Mouse (Mus musculus) layer of hippocampus, adult 2 months (tissue): Measurements from ENCODE around the gene Pcnx4. TPM values are rescaled to one million over a fixed set of nuclear protein-coding genes. Genes with fewer than 3 reads are reported as not detected.
"Not testable (repeated sequence)": the region's sequence is repeated elsewhere in the genome, so short reads cannot be mapped to it uniquely, and the experiment has no call there.

Experiments used
- DNase-seq, 2 experiments: peaks; one replicate each; pipeline ENCODE4 v3.0.0; 2022; ENCODE audit warnings: low spot score in 2 of 2
- H3K27ac ChIP-seq: fragments of 200-600 bp; 2 replicates; pipeline ENCODE4 v1.8.1; 2022
- H3K4me3 ChIP-seq: fragments of 200-600 bp; 2 replicates; pipeline ENCODE4 v1.8.1; 2022; ENCODE audit warnings: mild to moderate bottlenecking
- CTCF ChIP-seq: fragments of 200-600 bp; conservative IDR thresholded peaks from 2 replicates; pipeline ENCODE4 v1.8.1; 2022; ENCODE audit warnings: antibody characterized with exemption, mild to moderate bottlenecking, moderate library complexity
- total RNA-seq, 2 experiments: library from RNA; stranded (reverse); gene quantifications; 2 replicates each; pipeline ENCODE4 v1.2.3; 2021

Gene Pcnx4
- total RNA-seq, 2 experiments from 2014 or later = 30.2 to 32.6 TPM

- DNase-seq = no peak
- Histone ChIP-seq H3K4me3 (no peak overlapping the region), H3K27ac (no peak overlapping the region)
- no peak for TF ChIP-seq CTCF
Measured at GRCm38 (mm10) chr12:72532303-72532702, 3.9 kb upstream of the Pcnx4 start.

- no peak for TF ChIP-seq CTCF
- H3K27ac ChIP-seq = no peak overlapping the region
- DNase-seq = no peak
- H3K4me3 ChIP-seq = no peak overlapping the region
Measured at GRCm38 (mm10) chr12:72533986-72534385, 2.2 kb upstream of the Pcnx4 start.

GRCm38 (mm10) chr12:72535599-72535998, 584 bp upstream of the Pcnx4 start:
- Histone ChIP-seq H3K27ac (peak overlapping the region; percentile 90), H3K4me3 (peak overlapping the region; percentile 97)

GRCm38 (mm10) chr12:72538571-72538970, 2.4 kb downstream of the Pcnx4 start:
- H3K27ac ChIP-seq = no peak overlapping the region
- peak in 1 of 2 experiments; percentile 41 for DNase-seq
- no peak for TF ChIP-seq CTCF

More at GRCm38 (mm10) chr12:72535599-72535998, 584 bp upstream of the Pcnx4 start:
- no peak for DNase-seq
- TF ChIP-seq CTCF = no peak

GRCm38 (mm10) chr12:72554347-72554746, 18.2 kb downstream of the Pcnx4 start:
- no peak for TF ChIP-seq CTCF
- Histone ChIP-seq H3K27ac (no peak overlapping the region), H3K4me3 (no peak overlapping the region)
- no peak for DNase-seq

More at GRCm38 (mm10) chr12:72538571-72538970, 2.4 kb downstream of the Pcnx4 start:
- no peak overlapping the region for H3K4me3 ChIP-seq

- TF ChIP-seq CTCF = no peak
- H3K4me3 ChIP-seq = no peak overlapping the region
- no peak for DNase-seq
- no peak overlapping the region for H3K27ac ChIP-seq
Measured at GRCm38 (mm10) chr12:72564281-72564795, 28.2 kb downstream of the Pcnx4 start.

- no peak for TF ChIP-seq CTCF
- DNase-seq = no peak
- no peak overlapping the region for H3K4me3 ChIP-seq
- no peak overlapping the region for H3K27ac ChIP-seq
Measured at GRCm38 (mm10) chr12:72582021-72582420, 45.8 kb downstream of the Pcnx4 start.

- DNase-seq = no peak
- Histone ChIP-seq H3K27ac (no peak overlapping the region), H3K4me3 (no peak overlapping the region)
- TF ChIP-seq CTCF = no peak
Measured at GRCm38 (mm10) chr12:72583099-72583498, 46.9 kb downstream of the Pcnx4 start.

- H3K27ac ChIP-seq = no peak overlapping the region
- no peak overlapping the region for H3K4me3 ChIP-seq
- no peak for TF ChIP-seq CTCF
- no peak for DNase-seq
Measured at GRCm38 (mm10) chr12:72585339-72585738, 49.2 kb downstream of the Pcnx4 start.

GRCm38 (mm10) chr12:72592991-72593390, 56.8 kb downstream of the Pcnx4 start:
- no peak overlapping the region for H3K4me3 ChIP-seq
- DNase-seq = no peak
- H3K27ac ChIP-seq = no peak overlapping the region
- no peak for TF ChIP-seq CTCF

- H3K4me3 ChIP-seq = no peak overlapping the region
- DNase-seq = no peak
- H3K27ac ChIP-seq = no peak overlapping the region
- no peak for TF ChIP-seq CTCF
Measured at GRCm38 (mm10) chr12:72594001-72594400, 57.8 kb downstream of the Pcnx4 start.

GRCm38 (mm10) chr12:72598731-72599130, 62.5 kb downstream of the Pcnx4 start:
- not testable (repeated sequence) for H3K4me3 ChIP-seq, DNase-seq, H3K27ac ChIP-seq

- no peak for DNase-seq
- TF ChIP-seq CTCF = no peak
- no peak overlapping the region for H3K4me3 ChIP-seq
- no peak overlapping the region for H3K27ac ChIP-seq
Measured at GRCm38 (mm10) chr12:72612053-72612452, 75.9 kb downstream of the Pcnx4 start.

- no peak for TF ChIP-seq CTCF
- Histone ChIP-seq H3K4me3 (no peak overlapping the region), H3K27ac (no peak overlapping the region)
- no peak for DNase-seq
Measured at GRCm38 (mm10) chr12:72620856-72621255, 84.7 kb downstream of the Pcnx4 start.

GRCm38 (mm10) chr12:72621441-72621840, 85.3 kb downstream of the Pcnx4 start:
- Histone ChIP-seq H3K4me3 (no peak overlapping the region), H3K27ac (no peak overlapping the region)
- no peak for DNase-seq
- TF ChIP-seq CTCF = no peak
